ENCODE assay signal across 8 mouse cellular contexts in the genomic region with DNA sequence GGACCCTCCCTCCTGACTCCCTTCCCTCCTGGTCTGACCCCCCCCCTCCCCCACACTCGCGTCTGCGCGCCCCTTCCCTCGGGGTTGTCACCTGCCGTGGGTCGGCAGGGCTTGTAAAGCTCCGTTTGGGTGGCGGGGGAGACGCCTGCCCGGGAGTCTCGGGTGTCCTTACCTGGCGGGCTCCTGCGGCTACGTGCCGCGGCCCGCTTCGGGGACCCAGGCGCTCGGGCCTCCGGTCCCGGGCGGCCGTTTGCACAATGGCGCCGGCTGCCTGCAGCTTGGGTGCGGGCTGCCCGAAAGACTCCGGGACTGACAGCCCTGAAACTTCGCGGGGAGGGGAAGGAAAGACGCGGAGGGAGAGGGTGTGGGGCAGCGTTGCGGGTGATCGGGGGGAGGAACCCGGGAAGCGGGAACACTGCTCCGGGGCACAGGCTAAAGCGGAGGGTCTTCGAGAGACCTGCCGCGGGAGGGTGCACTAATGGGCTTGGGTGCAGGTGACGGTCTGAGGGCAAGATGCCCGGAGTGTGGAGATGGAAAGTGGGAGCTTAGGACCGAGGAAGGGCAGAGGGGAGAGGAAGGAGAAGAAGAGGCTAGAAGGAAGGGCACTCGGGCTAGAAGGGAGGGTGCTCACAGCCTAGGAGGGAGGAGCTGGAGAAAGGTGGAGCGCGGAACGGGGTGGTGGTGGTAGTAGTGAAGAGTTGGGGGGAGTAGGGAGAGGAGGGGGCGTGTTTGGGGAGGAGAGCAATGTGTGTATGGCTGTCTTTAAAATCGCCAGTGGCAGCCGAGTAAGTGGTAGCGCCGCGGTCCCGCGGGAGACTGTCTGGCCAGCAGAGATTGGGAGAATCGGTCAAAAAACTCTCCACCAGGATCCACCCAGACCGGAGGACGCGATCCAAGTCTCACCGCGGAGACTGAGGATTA. TPM values are rescaled to one million over a fixed set of nuclear protein-coding genes. Genes with fewer than 3 reads are reported as not detected.
A peak's percentile ranks its signal among the peaks of the same experiment; 100 is the strongest.
DNase-seq lines count a peak whose midpoint lies in the region; ATAC-seq and TF ChIP-seq lines count a peak whose summit lies in the region.

Gene Zfp467 (minus strand): TSS at position 645 of the 921 bp plus-strand sequence.

- H3K4me2 ChIP-seq in embryonic facial prominence, embryonic 13.5 days: peak within 1 kb of the TSS; percentile 75
- peak within 1 kb of the TSS; percentile 76 for H3K4me2 ChIP-seq in kidney, embryonic 14.5 days (replicated peaks; ENCODE audit: low read depth, low read length)
- peak within 1 kb of the TSS; percentile 88 for H3K4me2 ChIP-seq in midbrain, postnatal 0 days (ENCODE audit: low read depth, low read length, poor library complexity, severe bottlenecking)

- no peaks in the 10 kb centered on the region for H3K27me3 ChIP-seq in embryonic facial prominence, embryonic 13.5 days
- H3K27me3 ChIP-seq in heart, embryonic 10.5 days (ENCODE audit: insufficient read depth, poor library complexity, severe bottlenecking): peaks cover 27% of the 10 kb centered on the region; the same call in 1 of the 2 replicates
- no peaks in the 10 kb centered on the region for H3K27me3 ChIP-seq in kidney, embryonic 14.5 days (ENCODE audit: control insufficient read depth, insufficient read depth, low read length)
- no peaks in the 10 kb centered on the region for H3K27me3 ChIP-seq in liver, adult 2 months (ENCODE audit: control insufficient read depth, insufficient read depth, low read length)
- no peaks in the 10 kb centered on the region for H3K27me3 ChIP-seq in midbrain, postnatal 0 days (ENCODE audit: insufficient read depth, low read length)
- H3K27me3 ChIP-seq in testis, adult 2 months (ENCODE audit: control insufficient read depth, insufficient read depth, low read length): no peaks in the 10 kb centered on the region; the same call in 1 of the 2 replicates

- H3K9ac ChIP-seq in embryonic facial prominence, embryonic 13.5 days: peak within 1 kb of the TSS; percentile 94
- peak within 1 kb of the TSS; percentile 90 for H3K9ac ChIP-seq in kidney, embryonic 14.5 days (ENCODE audit: low read depth, low read length)
- H3K9ac ChIP-seq in liver, adult 2 months (ENCODE audit: low read depth, low read length): peak within 1 kb of the TSS; percentile 94
- peak within 1 kb of the TSS; percentile 89 for H3K9ac ChIP-seq in midbrain, postnatal 0 days (replicated peaks; ENCODE audit: low read length, poor library complexity, severe bottlenecking)

- peak; percentile 14; the same call in 1 of the 2 replicates for TF ChIP-seq POLR2A in liver, adult 2 months (IDR thresholded peaks at IDR 0.05; ENCODE audit: extremely low read depth, insufficient read depth, low read length)
- no peak for TF ChIP-seq POLR2A in testis, adult 2 months (IDR thresholded peaks at IDR 0.05; ENCODE audit: control insufficient read depth, low read depth, low read length)

- DNase-seq in B cell, adult 2 months: peak; percentile 37 to 52
- DNase-seq in adrenal gland, postnatal 10 days: peak; percentile 76
- DNase-seq in heart, embryonic 10.5 days (ENCODE audit: low spot score): no peak
- DNase-seq in liver, adult 2 months (ENCODE audit: extremely low read depth, low read depth, low spot score): peak; percentile 52
- peak; percentile 54 for DNase-seq in midbrain, postnatal 0 days (ENCODE audit: low spot score)

- 1% methylated on average over 65 of the region's 65 CpGs for WGBS in embryonic facial prominence, embryonic 13.5 days
- WGBS in heart, embryonic 10.5 days: under 1% methylated on average over 65 of the region's 65 CpGs
- WGBS in kidney, embryonic 14.5 days: under 1% methylated on average over 65 of the region's 65 CpGs
- under 1% methylated on average over 65 of the region's 65 CpGs for WGBS in liver, adult 2 months
- under 1% methylated on average over 59 of the region's 65 CpGs for WGBS in midbrain, postnatal 0 days

- peaks cover 41% of the 10 kb centered on the region for H3K4me1 ChIP-seq in embryonic facial prominence, embryonic 13.5 days
- peaks cover 36% of the 10 kb centered on the region for H3K4me1 ChIP-seq in heart, embryonic 10.5 days
- peaks cover 33% of the 10 kb centered on the region for H3K4me1 ChIP-seq in kidney, embryonic 14.5 days (ENCODE audit: control insufficient read depth, insufficient read depth, low read length)
- H3K4me1 ChIP-seq in liver, adult 2 months (ENCODE audit: control insufficient read depth, insufficient read depth, low read length): peaks cover 4% of the 10 kb centered on the region
- peaks cover 5% of the 10 kb centered on the region; the same call in 1 of the 2 replicates for H3K4me1 ChIP-seq in midbrain, postnatal 0 days (ENCODE audit: insufficient read depth, low read length)
- H3K4me1 ChIP-seq in testis, adult 2 months (ENCODE audit: control insufficient read depth, insufficient read depth, low read length): peaks cover 12% of the 10 kb centered on the region

- peak within 1 kb of the TSS; percentile 96 for H3K27ac ChIP-seq in embryonic facial prominence, embryonic 13.5 days
- H3K27ac ChIP-seq in heart, embryonic 10.5 days: peak within 1 kb of the TSS; percentile 91
- peak within 1 kb of the TSS; percentile 96 for H3K27ac ChIP-seq in kidney, embryonic 14.5 days (ENCODE audit: low read depth, low read length)
- peak within 1 kb of the TSS; percentile 92 for H3K27ac ChIP-seq in liver, adult 2 months (replicated peaks; ENCODE audit: insufficient read depth, low read depth, low read length)
- peak within 1 kb of the TSS; percentile 79 for H3K27ac ChIP-seq in midbrain, postnatal 0 days (ENCODE audit: low read depth, low read length)
- H3K27ac ChIP-seq in testis, adult 2 months (ENCODE audit: control insufficient read depth, insufficient read depth, low read depth, low read length): no peak within 1 kb of the TSS

- ATAC-seq in embryonic facial prominence, embryonic 13.5 days (ENCODE audit: insufficient number of reproducible peaks, insufficient read depth, low FRiP score, low TSS enrichment, low read depth): peak; percentile 49; the same call in 1 of the 2 replicates
- ATAC-seq in kidney, embryonic 14.5 days (ENCODE audit: low FRiP score, low TSS enrichment): peak; percentile 22
- peak; percentile 48 for ATAC-seq in midbrain, postnatal 0 days (ENCODE audit: low FRiP score)

- TF ChIP-seq CTCF in liver, adult 2 months (IDR thresholded peaks at IDR 0.05; ENCODE audit: low read depth, low read length): no peak
- TF ChIP-seq CTCF in midbrain, postnatal 0 days (IDR thresholded peaks at IDR 0.05): peak; percentile 16
- no peak for TF ChIP-seq CTCF in testis, adult 2 months (IDR thresholded peaks at IDR 0.05; ENCODE audit: control insufficient read depth, insufficient read depth, insufficient replicate concordance, low read depth, low read length)

- H3K9me3 ChIP-seq in embryonic facial prominence, embryonic 13.5 days: no peaks in the 10 kb centered on the region
- H3K9me3 ChIP-seq in heart, embryonic 10.5 days: no peaks in the 10 kb centered on the region
- H3K9me3 ChIP-seq in kidney, embryonic 14.5 days (ENCODE audit: control insufficient read depth, low read length): no peaks in the 10 kb centered on the region
- no peaks in the 10 kb centered on the region for H3K9me3 ChIP-seq in midbrain, postnatal 0 days (ENCODE audit: low read length)

- peaks cover 24% of the 10 kb centered on the region for H3K36me3 ChIP-seq in embryonic facial prominence, embryonic 13.5 days
- peaks cover 18% of the 10 kb centered on the region for H3K36me3 ChIP-seq in heart, embryonic 10.5 days
- peaks cover 18% of the 10 kb centered on the region for H3K36me3 ChIP-seq in kidney, embryonic 14.5 days (ENCODE audit: control insufficient read depth, insufficient read depth, low read length)
- H3K36me3 ChIP-seq in liver, adult 2 months (ENCODE audit: control insufficient read depth, insufficient read depth, low read length): peaks cover 8% of the 10 kb centered on the region; the same call in 1 of the 2 replicates
- H3K36me3 ChIP-seq in midbrain, postnatal 0 days (ENCODE audit: insufficient read depth, low read length): peaks cover 15% of the 10 kb centered on the region
- no peaks in the 10 kb centered on the region for H3K36me3 ChIP-seq in testis, adult 2 months (ENCODE audit: control insufficient read depth, insufficient read depth, low read length)

- peak within 1 kb of the TSS; percentile 90 for H3K4me3 ChIP-seq in embryonic facial prominence, embryonic 13.5 days
- peak within 1 kb of the TSS; percentile 80 for H3K4me3 ChIP-seq in heart, embryonic 10.5 days
- peak within 1 kb of the TSS; percentile 77 for H3K4me3 ChIP-seq in kidney, embryonic 14.5 days (ENCODE audit: low read length)
- H3K4me3 ChIP-seq in liver, adult 2 months (ENCODE audit: insufficient read depth, low read depth, low read length): peak within 1 kb of the TSS; percentile 92
- H3K4me3 ChIP-seq in midbrain, postnatal 0 days (ENCODE audit: low read depth, low read length): peak within 1 kb of the TSS; percentile 78
- peak within 1 kb of the TSS; percentile 57 for H3K4me3 ChIP-seq in testis, adult 2 months (ENCODE audit: control insufficient read depth, low read depth, low read length)

- 0 out of 2 replicates have a peak, but pooled peaks cover 2% of the 10 kb centered on the region for H3K79me2 ChIP-seq in liver, adult 2 months (ENCODE audit: control insufficient read depth, insufficient read depth, low read length)

RNA-seq across cellular contexts. Expression of gene Zfp467, which starts in this region (rescaled TPM):
- 10 to 100 TPM; 33.2 to 50.2 TPM for total RNA-seq in adrenal gland, postnatal 10 days (2021)
- polyA plus RNA-seq in embryonic facial prominence, embryonic 13.5 days (2015; fragmentation: Nextera tagmentation; extraction: Ambion mirVana): 30.2 and 31.6 TPM in 2 replicates
- polyA plus RNA-seq in heart, embryonic 10.5 days (2016; fragmentation: Nextera tagmentation; extraction: Ambion mirVana): 13.4 and 13.9 TPM in 2 replicates
- polyA plus RNA-seq in kidney, embryonic 14.5 days (2014; fragmentation: Nextera tagmentation; extraction: Ambion mirVana): 27.8 and 31.4 TPM in 2 replicates
- 13.9 and 15.9 TPM in 2 replicates for total RNA-seq in liver, adult 2 months (2014; rRNA removed)
- polyA plus RNA-seq in liver, adult 2 months (2012; rRNA removed): 23.0 and 25.7 TPM in 2 replicates
- total RNA-seq in midbrain, postnatal 0 days (2014; rRNA removed): 28.0 and 43.0 TPM in 2 replicates
- 41.7 and 44.6 TPM in 2 replicates for polyA plus RNA-seq in midbrain, postnatal 0 days (2015; fragmentation: Nextera tagmentation; extraction: Ambion mirVana)
- polyA plus RNA-seq in testis, adult 2 months (2012; rRNA removed): 1.4 and 1.8 TPM in 2 replicates
